8 mouse cellular contexts compared by ENCODE assay signal in genomic region chr11:102643891-102644382, GRCm38 (mm10). TPM values are rescaled to one million over a fixed set of nuclear protein-coding genes. Genes with fewer than 3 reads are reported as not detected.
DNase-seq lines count a peak whose midpoint lies in the region; ATAC-seq and TF ChIP-seq lines count a peak whose summit lies in the region.

No protein-coding gene starts in this region.

- no peak for DNase-seq in forebrain, embryonic 10.5 days (ENCODE audit: extremely low spot score, low spot score)
- peak; percentile 77 for DNase-seq in embryo, embryonic 10.5 days (ENCODE audit: low spot score)
- DNase-seq in heart, postnatal 10 days, result peak; percentile 70 to 77
- no peak for DNase-seq in spleen, adult 18-20 months
- DNase-seq in thymus, postnatal 4 days, result no peak

- H3K4me2 ChIP-seq in forebrain, embryonic 13.5 days, result no peak overlapping the region
- H3K4me2 ChIP-seq in myocyte (ENCODE audit: low read depth), result peak overlapping the region; percentile 81

- H3K27me3 ChIP-seq in forebrain, embryonic 10.5 days (ENCODE audit: poor library complexity, severe bottlenecking), result peaks cover 11% of the 10 kb centered on the region
- no peaks in the 10 kb centered on the region for H3K27me3 ChIP-seq in forebrain, embryonic 13.5 days
- no peaks in the 10 kb centered on the region for H3K27me3 ChIP-seq in myocyte (ENCODE audit: control insufficient read depth, insufficient read depth, insufficient read length)

- WGBS in forebrain, embryonic 10.5 days, result 57% methylated on average over 10 of the region's 10 CpGs
- 73% methylated on average over 10 of the region's 10 CpGs for WGBS in forebrain, embryonic 13.5 days

- intact Hi-C loops in heart, postnatal 10 days (cut with DNase I), result loop anchor here (5.0 kb wide), 1 partner anchor 37 kb away; no protein-coding TSS in a partner anchor

- H3K9ac ChIP-seq in forebrain, embryonic 13.5 days, result no peak overlapping the region

- no peaks in the 10 kb centered on the region for H3K79me2 ChIP-seq in myocyte (ENCODE audit: control insufficient read depth, insufficient read depth)

- H3K4me1 ChIP-seq in forebrain, embryonic 10.5 days, result peaks cover 36% of the 10 kb centered on the region
- H3K4me1 ChIP-seq in forebrain, embryonic 13.5 days, result peaks cover 3% of the 10 kb centered on the region

- ATAC-seq in forebrain, embryonic 13.5 days, result no peak
- no peak for ATAC-seq in cerebellum, adult (ENCODE audit: insufficient number of reproducible peaks, low FRiP score, low TSS enrichment)

- peak; percentile 40 for TF ChIP-seq POLR2A in myocyte (IDR thresholded peaks at IDR 0.05; ENCODE audit: insufficient read length, low read depth)

- no peak overlapping the region for H3K4me3 ChIP-seq in forebrain, embryonic 10.5 days
- no peak overlapping the region for H3K4me3 ChIP-seq in forebrain, embryonic 13.5 days
- H3K4me3 ChIP-seq in myocyte, result no peak overlapping the region

- H3K9me3 ChIP-seq in forebrain, embryonic 10.5 days, result no peaks in the 10 kb centered on the region
- no peaks in the 10 kb centered on the region for H3K9me3 ChIP-seq in forebrain, embryonic 13.5 days (replicated peaks)

- H3ac ChIP-seq in myocyte (ENCODE audit: control insufficient read depth, insufficient read length), result no peak overlapping the region

- peak overlapping the region; percentile 59 for H3K27ac ChIP-seq in forebrain, embryonic 10.5 days
- H3K27ac ChIP-seq in forebrain, embryonic 13.5 days, result no peak overlapping the region

- no peaks in the 10 kb centered on the region for H3K36me3 ChIP-seq in forebrain, embryonic 10.5 days (replicated peaks)
- H3K36me3 ChIP-seq in forebrain, embryonic 13.5 days (ENCODE audit: poor library complexity, severe bottlenecking), result no peaks in the 10 kb centered on the region
- no peaks in the 10 kb centered on the region for H3K36me3 ChIP-seq in myocyte (ENCODE audit: control insufficient read depth, insufficient read depth)

TF ChIP-seq in myocyte, 11 proteins besides CTCF, POLR2A, EP300 and RAD21:
- peak; percentile 36 for TF ChIP-seq TCF3 (IDR thresholded peaks at IDR 0.05; ENCODE audit: insufficient read length, low read depth)
- peak; percentile 64 for TF ChIP-seq TCF12 (IDR thresholded peaks at IDR 0.05; ENCODE audit: insufficient read depth, poor library complexity, severe bottlenecking)
- TF ChIP-seq SRF (IDR thresholded peaks at IDR 0.05; ENCODE audit: control insufficient read depth, insufficient read length, low read depth), result no peak
- TF ChIP-seq E2F4 (IDR thresholded peaks at IDR 0.05; ENCODE audit: insufficient read depth), result no peak
- peak; percentile 95 for TF ChIP-seq CEBPB (IDR thresholded peaks at IDR 0.05; ENCODE audit: insufficient read depth, poor library complexity, severe bottlenecking)
- TF ChIP-seq USF1 (IDR thresholded peaks at IDR 0.05; ENCODE audit: low read depth), result peak; percentile 72
- no peak for TF ChIP-seq REST (IDR thresholded peaks at IDR 0.05; ENCODE audit: insufficient read depth, insufficient read length)
- TF ChIP-seq MYOG (IDR thresholded peaks at IDR 0.05; ENCODE audit: control insufficient read depth in 1 of 3, insufficient read depth in 1 of 3, insufficient read length in 2 of 3, low read depth in 2 of 3), result peak in 1 of 3 experiments; percentile 84
- TF ChIP-seq MAX (IDR thresholded peaks at IDR 0.05; ENCODE audit: low read depth), result no peak
- peak in 1 of 3 experiments; percentile 75 for TF ChIP-seq MYOD1 (IDR thresholded peaks at IDR 0.05; ENCODE audit: control insufficient read depth in 1 of 3, insufficient read length in 2 of 3, low read depth in 2 of 3)
- no peak for TF ChIP-seq POLR2AphosphoS2 (IDR thresholded peaks at IDR 0.05; ENCODE audit: insufficient read length, low read depth)

RNA-seq across cellular contexts. Expression of gene Meioc, which starts 19.6 kb away (rescaled TPM):
- polyA plus RNA-seq in forebrain, embryonic 10.5 days (2016; fragmentation: Nextera tagmentation; extraction: Ambion mirVana), result 0.10 and 0.15 TPM in 2 replicates
- 0.09 and 0.13 TPM in 2 replicates for polyA plus RNA-seq in forebrain, embryonic 13.5 days (2015; fragmentation: Nextera tagmentation; extraction: Ambion mirVana)
- total RNA-seq in heart, postnatal 10 days (2021), result under 1 TPM in 1 of 2 experiments, not detected in 1; 0.05 TPM
- 0.01 TPM for polyA plus RNA-seq in myocyte (2012; fragmentation: generic; extraction: Trizol)

RNA-seq across cellular contexts. Expression of gene Fzd2, which starts 39.7 kb away (rescaled TPM):
- 39.2 and 42.2 TPM in 2 replicates for polyA plus RNA-seq in forebrain, embryonic 10.5 days (2016; fragmentation: Nextera tagmentation; extraction: Ambion mirVana)
- 22.0 and 24.4 TPM in 2 replicates for polyA plus RNA-seq in forebrain, embryonic 13.5 days (2015; fragmentation: Nextera tagmentation; extraction: Ambion mirVana)
- total RNA-seq in heart, postnatal 10 days (2021), result 10 to 100 TPM; 11.1 to 15.7 TPM
- 66.9 TPM for polyA plus RNA-seq in myocyte (2012; fragmentation: generic; extraction: Trizol)

RNA-seq across cellular contexts. Expression of gene Ccdc43, which starts 53.6 kb away (rescaled TPM):
- 61.7 and 65.8 TPM in 2 replicates for polyA plus RNA-seq in forebrain, embryonic 10.5 days (2016; fragmentation: Nextera tagmentation; extraction: Ambion mirVana)
- polyA plus RNA-seq in forebrain, embryonic 13.5 days (2015; fragmentation: Nextera tagmentation; extraction: Ambion mirVana), result 45.8 and 46.3 TPM in 2 replicates
- 10 to 100 TPM; 19.7 to 22.7 TPM for total RNA-seq in heart, postnatal 10 days (2021)
- polyA plus RNA-seq in myocyte (2012; fragmentation: generic; extraction: Trizol), result 26.8 TPM

Comparison
In these comparisons a context has a peak if more than half of its experiments do, and no peak if none do; other contexts are left out.
1. DNase-seq: peak in embryo, embryonic 10.5 days (single experiment) and heart, postnatal 10 days (2 of 2); none in forebrain, embryonic 10.5 days (single experiment), spleen, adult 18-20 months (0 of 2) and thymus, postnatal 4 days (single experiment).